Comparison of ENCODE assay signal across 16 mouse cellular contexts in genomic region chr3:60758568-60758967, GRCm38 (mm10).
"Had no signal": no experiment of that assay in that cellular context is flagged by ENCODE, and none has a peak within 500 bp of the region (broad histone marks: within the 10 kb centered on the region; RNA-seq: fewer than 3 reads in every experiment).

No protein-coding gene starts in this region.

- DNase-seq: lung, adult 18-20 months; lung, embryonic 14.5 days; lung, postnatal 10 days; lung, postnatal 4 days; midbrain, embryonic 14.5 days; right cerebral cortex, postnatal 14 days; thymus, adult 18-20 months; thymus, postnatal 14 days; thymus, postnatal 36 days had no signal

- ATAC-seq: midbrain, embryonic 16.5 days had no signal

- H3K27me3 ChIP-seq: midbrain, embryonic 12.5 days; neural tube, embryonic 13.5 days; neural tube, embryonic 15.5 days; stomach, embryonic 15.5 days had no signal

- H3K9ac ChIP-seq: lung, embryonic 14.5 days; midbrain, embryonic 12.5 days; neural tube, embryonic 13.5 days; neural tube, embryonic 15.5 days; stomach, embryonic 15.5 days had no signal

- H3K4me3 ChIP-seq: midbrain, embryonic 10.5 days; midbrain, embryonic 12.5 days; myocyte; neural tube, embryonic 13.5 days; neural tube, embryonic 15.5 days; stomach, embryonic 15.5 days had no signal

- H3K9me3 ChIP-seq: midbrain, embryonic 10.5 days; midbrain, embryonic 12.5 days; neural tube, embryonic 13.5 days; neural tube, embryonic 15.5 days; stomach, embryonic 15.5 days had no signal

- H3K4me1 ChIP-seq: midbrain, embryonic 10.5 days; midbrain, embryonic 12.5 days; neural tube, embryonic 13.5 days; neural tube, embryonic 15.5 days; stomach, embryonic 15.5 days had no signal

- H3K4me2 ChIP-seq: lung, embryonic 14.5 days; midbrain, embryonic 12.5 days; neural tube, embryonic 13.5 days; neural tube, embryonic 15.5 days; stomach, embryonic 15.5 days had no signal

- H3K27ac ChIP-seq: midbrain, embryonic 10.5 days; midbrain, embryonic 12.5 days; neural tube, embryonic 13.5 days; neural tube, embryonic 15.5 days; stomach, embryonic 15.5 days had no signal

- H3K36me3 ChIP-seq: midbrain, embryonic 10.5 days; midbrain, embryonic 12.5 days; neural tube, embryonic 13.5 days; neural tube, embryonic 15.5 days; stomach, embryonic 15.5 days had no signal
